Mouse (Mus musculus): ENCODE results near the gene Dnajb12.
A peak's percentile ranks its signal among the peaks of the same experiment; 100 is the strongest.
"Not testable (repeated sequence)": the region's sequence is repeated elsewhere in the genome, so short reads cannot be mapped to it uniquely, and the experiment has no call there.

Dnajb12 gene

DNA sequence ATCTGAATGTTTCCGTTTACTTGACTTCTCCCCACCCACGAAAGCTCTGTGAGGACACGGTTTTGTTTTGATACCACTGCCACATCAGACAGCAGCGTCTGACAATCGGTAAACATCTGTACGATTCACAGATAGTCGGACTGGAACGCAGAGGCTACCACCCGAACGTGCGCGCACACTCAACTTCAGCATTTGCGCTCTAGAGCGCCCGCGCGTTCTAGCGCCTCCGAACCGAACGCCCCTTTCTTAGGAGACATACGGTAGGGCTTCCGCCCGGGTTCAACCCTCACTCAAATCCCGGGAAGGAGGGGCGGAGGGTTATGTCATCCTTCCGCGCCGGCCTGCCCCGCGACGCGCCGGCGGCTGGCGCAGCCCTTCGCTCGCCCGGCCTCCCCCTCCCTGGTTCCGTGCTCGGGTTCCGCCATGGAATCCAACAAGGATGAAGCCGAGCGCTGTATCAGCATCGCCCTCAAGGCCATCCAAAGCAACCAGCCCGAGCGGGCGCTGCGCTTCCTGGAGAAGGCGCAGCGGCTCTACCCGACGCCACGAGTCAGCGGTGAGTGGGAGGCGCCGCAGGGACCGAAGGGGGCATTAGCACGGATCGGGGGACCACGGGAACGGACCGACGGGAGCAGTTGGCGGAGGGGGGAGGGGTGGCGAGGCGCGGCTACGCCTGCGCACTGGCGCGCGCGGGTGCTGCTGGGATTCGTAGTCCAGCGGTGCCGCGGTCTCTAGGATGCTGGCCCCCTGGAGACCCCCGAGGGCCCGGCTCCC, at the start of gene Dnajb12:
TSS of gene Dnajb12 (plus strand) at position 302 of the 774 bp plus-strand sequence.
- peak; percentile 96 for DNase-seq

DNA sequence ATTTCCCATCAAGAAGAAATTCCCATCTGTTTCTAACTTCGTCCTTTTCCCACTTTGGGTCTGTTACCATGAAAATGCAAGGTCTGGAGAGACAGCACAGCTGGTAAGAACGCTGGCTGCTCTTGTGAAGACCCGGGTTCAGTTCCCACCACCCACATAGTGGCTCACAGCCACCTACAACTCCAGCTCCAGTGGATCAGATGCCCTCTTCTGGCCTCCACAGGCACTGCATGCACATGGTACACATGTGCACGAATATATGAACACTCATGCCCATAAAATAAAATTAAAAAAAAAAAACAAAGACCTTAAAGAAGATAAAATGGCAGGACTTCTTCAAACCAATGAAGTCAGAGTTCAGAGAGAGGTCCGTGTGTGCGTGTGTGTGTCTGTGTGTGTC, 49.5 kb upstream of the Dnajb12 start:
- DNase-seq = no peak

DNA sequence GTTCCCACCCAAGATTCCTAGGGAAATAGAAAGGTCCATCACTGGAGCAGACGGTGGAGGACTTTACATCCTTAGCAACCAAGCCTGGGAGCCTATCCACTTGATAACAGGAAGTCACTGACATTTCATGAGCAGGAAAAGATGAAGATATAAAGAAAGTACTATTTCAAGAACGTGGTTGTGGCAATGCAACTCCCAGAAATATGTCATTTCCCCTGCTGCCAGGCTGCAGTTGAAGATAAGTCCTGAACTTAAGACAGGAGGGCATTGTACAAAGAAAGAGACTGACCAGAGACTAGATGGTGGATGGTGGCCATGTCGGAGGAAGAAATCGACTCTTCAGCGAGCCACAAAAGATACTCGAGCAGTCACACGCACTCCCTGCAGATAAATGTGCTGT, 47.4 kb upstream of the Dnajb12 start:
- DNase-seq = no peak

DNA sequence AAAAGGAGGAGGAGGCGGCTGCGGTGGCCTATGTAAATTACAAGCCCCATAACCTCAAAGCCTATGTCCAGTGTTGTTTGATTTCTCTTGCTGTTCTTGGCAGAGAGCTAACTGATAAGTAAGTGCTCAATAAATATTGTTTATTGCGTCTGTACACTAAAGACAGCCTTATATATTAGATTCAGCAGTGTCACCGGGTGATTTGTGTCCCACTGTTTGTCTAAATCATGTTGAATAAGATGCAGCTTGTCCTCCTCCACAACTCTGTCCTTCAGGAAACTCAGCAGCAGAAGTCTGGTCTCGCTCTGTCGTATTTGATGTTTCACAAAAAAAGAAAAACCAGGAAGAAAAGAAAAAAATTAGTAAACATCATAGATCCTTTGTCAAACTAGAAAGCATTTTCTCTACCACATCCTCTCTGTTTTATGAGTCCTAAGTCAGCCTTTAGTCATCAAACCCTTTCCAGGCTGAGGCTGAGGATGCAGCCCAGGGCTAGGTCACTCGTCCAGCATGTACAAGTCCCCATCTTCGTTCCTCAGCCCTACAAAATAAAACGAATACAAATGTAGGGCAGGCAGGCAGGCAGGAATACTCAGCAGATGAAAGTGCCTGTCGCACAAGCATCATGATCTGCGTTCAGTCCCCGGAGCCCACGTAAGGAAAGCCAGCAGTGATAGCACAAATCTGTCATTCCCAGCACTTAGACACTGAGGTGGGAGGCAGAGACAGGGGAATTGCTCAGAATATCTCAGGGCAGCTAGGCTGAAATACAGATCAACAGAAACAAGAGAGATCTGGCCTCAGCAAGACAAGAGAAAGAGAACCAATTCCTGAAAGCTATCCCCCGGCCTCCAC, 43.8 kb upstream of the Dnajb12 start:
- no peak for DNase-seq

DNA sequence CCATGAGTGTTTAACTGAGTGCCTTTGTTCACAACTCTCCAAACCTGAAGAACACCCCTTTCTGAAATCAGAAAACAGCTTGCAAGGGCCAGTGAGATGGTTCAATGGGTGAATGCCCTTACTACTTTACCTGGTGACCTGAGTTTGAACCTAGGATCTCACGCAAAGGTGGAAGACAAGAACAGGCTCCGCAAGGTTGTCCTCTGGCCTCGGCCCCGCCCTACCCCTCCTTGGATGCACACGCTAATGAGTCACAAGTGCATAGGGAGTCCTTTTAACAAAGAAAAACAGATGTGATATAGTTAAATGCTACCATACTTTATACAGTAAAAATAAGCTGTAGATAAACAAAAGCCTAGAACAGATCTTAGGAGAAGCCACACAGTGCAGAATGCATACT, 41.9 kb upstream of the Dnajb12 start:
- no peak for DNase-seq

DNA sequence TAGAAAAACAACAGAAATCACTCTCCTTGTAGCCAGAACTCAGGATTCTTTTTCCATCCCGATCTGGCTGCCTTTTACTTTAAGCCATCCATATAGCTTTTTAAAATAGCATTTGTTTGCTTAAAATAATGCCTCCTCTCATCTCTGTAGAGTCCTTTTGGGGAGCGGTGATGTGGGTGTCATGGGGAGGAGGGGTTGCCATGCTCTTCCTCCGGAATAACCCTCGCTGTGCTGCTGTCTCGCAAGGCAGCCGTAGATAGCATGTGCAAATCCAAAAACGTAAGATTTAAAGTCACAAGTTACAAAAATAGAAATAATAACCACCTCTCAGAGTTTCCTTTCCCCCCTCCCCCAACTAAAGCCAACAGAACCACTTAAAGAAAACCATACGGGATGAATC, 37.9 kb upstream of the Dnajb12 start:
- DNase-seq = no peak

DNA sequence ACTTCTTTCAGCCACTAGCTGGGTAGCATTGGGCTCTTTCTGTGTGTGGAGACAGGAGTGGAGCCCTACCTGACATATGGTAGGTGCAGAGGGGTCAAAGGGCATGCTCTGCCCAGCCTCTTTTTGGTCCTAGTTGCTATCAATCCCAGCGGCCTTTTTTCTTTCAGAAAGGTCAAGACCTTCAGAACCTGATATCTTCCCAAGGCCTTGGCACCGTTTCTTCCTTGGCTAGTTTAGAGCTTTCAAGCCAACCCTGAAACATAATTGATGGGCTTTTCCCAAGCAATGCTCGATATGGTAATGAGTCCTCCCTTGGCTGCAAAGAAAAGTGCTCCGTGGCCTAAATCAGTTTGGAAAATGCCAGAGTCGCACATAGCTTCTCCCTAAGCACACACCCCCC, 36.2 kb upstream of the Dnajb12 start:
- DNase-seq = no peak

DNA sequence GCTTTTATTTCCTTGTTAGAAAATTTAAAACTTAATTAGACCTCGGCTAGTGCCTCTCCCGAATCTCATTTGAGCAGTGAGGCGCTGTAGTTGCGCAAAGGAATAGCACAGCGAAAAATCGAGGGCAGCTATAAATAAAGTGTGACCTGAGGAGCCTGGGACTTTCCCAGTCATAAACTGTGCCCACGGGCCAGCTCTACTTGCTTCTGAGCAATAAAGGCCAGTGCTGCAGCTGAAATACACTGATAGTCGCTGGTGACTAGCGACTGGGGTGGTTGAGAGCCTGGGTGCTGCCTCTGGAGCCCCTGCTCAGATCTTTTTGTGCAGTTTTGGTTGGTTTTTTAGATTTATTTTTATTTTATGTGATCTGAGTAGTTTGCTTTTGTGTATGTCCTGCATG, 34.7 kb upstream of the Dnajb12 start:
- DNase-seq = no peak

DNA sequence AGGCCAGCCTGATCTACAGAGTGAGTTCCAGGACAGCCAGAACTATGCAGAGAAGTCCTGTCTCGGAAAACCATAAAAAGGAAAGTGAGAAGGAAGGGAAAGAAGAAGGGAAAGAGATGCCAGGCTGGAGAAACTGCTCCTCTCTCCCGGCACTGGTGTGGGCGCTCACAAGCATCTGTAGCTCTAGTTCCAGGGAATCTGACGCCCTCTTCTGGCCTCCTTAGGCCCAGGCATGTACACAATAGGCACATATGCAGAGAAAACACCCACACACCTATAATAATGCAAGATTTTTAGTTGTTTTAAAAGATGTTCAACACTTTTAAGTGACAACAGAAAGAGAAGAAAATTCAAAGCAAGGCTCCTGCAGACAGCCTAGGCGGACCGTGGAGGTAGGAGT, 32.9 kb upstream of the Dnajb12 start:
- no peak for DNase-seq

DNA sequence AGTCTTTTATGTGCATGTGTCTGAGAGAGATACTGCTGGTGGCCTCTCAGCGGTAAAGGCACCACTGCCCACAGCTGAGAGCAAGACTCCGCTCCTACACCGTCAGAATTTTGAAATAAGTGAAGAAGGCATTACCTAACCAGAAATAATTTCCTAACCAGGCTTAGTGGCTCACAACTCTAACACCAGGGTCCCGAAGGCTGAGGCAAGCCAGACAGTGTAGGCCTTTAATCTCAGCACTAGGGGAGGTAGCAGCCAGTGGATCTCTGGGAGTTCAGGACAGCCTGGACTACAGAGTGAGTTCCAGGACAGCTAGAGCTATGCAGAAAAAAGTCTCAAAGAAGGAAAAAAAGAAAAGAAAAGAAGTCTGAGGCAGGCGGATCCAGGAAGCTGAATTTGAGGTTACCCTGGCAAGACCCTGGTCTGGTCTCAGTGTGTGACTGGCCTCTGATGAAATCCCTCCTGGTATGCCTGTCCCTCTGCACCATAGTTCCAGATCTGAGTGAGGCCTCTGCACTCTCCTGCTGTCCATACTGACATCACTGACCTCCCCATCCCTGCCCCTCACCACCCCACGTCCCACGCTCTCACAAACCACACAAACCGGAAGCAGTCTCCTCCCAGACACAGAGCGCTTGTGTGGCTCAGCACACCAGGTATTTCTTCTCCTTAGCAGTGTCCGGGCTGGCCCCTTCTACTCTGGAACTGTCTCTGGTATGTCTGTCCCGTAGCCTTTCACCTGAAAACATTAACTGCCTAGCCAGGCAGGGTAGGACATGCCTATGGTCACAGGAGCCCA, 31.1 kb upstream of the Dnajb12 start:
- DNase-seq = no peak

DNA sequence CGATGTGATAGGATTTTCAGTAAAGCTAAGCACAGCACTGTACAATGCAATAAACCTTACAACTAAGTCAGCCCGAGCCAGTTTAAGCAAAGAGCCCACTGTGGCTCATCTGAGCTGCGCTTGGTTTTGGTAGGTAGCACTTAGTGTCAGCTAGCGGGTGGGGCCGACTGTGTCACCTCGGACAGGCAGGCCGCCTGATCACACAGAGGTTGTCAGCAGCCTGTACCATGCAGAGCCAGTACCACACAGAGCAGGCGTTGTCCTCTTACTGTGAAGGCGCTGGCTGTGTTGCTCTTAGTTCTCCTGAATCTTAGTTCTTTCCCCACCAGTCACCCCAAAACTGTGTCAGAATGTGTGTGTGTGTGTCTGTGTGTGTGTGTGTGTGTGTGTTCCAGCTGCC, 30.4 kb upstream of the Dnajb12 start:
- no peak for DNase-seq

DNA sequence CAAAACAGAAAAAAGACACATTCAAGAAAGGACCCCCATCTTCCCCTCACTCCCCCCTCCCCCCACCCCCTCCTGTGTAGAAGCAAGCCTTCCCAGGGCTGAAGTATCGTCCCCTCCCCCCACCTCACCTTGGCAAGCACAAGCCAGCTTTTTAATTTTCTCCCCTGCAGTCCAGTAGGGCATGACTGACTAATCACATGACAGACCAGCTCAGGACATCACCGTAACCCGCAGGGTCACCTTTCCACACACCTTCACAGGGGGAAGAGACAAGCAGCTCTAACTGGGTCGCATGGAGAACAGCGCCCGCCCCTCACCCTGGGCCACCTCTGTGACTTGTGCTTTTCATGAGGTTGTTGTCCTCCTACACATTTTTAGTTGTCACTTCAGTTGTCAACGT, 30.0 kb upstream of the Dnajb12 start:
- no peak for DNase-seq

DNA sequence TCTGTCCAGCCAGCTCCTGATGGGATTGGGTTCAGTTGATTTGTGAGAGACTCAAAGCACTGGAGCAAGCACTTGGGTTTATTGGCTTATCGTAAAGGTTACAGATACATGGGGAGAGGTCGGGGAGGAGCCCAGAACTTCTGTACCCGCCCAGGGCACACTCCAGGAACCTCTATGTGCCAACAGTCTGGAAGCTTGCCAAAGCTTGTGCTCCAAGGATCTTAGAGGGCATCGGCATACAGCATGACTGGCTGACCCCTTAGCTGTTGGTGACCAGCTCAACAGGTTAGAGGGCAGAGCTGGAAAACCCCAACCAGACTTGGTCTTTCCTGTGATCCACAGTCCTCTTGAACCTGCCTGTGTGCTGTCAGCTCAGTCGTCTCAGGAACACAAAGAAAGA, 22.2 kb upstream of the Dnajb12 start:
- DNase-seq = no peak

DNA sequence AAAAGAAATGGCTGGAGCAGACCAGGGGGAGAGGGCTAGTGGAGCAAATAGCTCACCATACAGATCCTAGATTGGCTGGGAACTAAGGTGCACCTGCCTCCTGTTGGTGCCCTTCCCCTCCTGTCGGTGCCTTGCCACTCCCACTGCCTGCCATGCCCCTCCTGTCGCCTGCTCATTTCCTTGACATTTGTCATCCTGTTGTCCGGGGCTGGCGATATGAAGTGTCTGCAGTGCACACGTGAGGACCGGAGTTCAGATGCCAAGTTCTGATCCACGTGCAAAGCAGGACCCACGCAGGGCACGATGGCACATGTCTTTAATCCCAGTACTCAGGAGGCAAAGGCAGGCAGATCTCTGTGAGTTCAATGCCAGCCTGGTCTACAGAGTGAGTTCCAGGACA, 18.7 kb upstream of the Dnajb12 start:
- DNase-seq = no peak

DNA sequence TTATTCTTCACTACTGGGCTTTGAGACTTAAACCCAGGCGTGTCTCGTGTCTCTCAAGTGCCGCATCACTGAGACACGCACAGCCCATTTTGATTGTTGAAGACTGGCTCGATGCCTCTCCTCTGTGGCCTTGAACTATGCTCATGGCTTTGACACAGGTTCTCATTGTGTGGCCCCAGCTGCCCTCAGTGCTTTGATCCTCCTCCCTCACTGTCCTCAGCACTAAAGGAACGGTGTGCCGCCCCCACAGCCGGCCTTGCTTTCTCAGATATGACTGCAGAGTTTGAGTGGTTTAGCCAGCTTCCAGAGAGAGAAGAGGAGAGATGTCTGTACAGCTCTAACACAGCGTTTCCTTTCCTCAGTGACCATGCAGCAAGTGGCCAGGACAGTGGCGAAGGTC, 18.2 kb upstream of the Dnajb12 start:
- DNase-seq = no peak

DNA sequence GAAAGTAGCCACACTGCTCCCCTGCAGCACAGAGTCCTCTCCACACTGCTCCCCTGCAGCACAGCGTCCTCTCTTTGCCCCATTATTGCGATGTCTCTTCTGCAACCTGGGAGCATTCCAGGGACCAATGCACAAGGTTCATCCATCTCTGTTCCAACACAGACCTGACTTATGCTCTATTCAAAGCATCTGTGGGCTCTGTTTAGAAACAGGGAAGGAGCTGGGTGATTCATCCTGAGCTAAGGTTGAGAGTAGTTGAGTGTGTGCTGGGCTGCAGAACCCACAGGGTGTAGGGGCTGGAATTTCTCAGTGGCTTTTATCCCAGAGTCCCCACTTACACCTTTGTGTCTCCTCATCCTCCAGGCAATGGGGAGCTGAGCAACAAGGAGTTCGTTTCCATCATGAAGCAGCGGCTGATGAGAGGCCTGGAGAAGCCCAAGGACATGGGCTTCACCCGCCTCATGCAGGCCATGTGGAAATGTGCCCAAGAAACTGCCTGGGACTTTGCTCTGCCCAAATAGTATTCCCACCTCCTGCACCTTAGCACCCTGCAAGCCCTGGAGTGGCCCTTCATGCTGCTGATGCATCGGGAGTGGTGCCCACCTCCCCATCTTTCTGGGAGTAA, 16.4 kb upstream of the Dnajb12 start:
- no peak for DNase-seq

DNA sequence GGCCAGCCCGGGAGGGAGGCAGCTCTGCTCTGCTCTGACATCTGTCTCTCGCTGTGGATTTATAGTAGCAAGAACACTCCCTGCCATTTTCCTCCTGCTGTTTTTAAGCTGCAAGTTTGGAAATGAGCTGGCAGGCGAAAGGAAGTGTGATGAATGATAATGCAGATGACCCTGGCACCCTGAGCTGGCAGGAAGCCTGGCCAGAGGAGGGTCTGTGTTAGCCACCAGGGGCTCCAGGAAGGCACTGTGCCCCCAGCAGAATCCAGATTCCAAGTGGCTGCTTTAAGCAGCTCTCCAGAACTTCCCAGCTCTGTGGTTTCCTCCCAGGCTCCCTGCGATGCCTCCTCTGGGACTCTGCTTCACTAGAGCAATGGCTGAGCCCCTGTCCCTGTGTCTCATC, 15.7 kb upstream of the Dnajb12 start:
- DNase-seq = no peak

DNA sequence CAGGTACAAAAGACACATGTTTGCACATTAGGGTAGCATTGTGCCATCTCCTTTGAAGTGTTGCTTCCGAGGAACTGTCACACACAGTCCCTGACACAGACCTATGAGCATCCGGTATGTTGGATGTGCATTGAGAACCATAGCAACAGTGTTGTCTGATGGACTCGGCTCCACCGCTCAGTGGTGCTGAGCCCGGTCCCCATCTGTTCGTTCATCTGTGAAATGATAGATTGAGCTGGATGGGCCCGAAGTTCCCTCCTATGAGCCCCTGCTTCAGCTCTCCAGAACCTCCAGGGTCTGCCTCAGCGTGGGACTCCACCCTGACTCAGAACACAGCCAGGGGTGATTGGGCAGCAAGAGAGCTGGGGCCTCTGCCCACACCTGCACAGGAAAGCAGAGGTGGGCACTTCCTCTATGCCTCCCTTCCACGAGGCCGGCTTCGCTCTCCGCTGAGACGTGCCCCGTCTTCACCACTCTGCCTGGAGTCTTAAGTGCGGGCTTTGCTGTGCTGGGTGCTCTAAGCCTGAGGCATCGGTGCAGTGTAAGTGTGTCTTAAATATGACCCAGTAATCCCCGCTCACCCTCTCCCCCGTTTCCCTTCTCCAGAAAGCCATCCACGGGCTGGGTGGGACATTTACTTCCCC, 15.0 kb upstream of the Dnajb12 start:
- DNase-seq = no peak

DNA sequence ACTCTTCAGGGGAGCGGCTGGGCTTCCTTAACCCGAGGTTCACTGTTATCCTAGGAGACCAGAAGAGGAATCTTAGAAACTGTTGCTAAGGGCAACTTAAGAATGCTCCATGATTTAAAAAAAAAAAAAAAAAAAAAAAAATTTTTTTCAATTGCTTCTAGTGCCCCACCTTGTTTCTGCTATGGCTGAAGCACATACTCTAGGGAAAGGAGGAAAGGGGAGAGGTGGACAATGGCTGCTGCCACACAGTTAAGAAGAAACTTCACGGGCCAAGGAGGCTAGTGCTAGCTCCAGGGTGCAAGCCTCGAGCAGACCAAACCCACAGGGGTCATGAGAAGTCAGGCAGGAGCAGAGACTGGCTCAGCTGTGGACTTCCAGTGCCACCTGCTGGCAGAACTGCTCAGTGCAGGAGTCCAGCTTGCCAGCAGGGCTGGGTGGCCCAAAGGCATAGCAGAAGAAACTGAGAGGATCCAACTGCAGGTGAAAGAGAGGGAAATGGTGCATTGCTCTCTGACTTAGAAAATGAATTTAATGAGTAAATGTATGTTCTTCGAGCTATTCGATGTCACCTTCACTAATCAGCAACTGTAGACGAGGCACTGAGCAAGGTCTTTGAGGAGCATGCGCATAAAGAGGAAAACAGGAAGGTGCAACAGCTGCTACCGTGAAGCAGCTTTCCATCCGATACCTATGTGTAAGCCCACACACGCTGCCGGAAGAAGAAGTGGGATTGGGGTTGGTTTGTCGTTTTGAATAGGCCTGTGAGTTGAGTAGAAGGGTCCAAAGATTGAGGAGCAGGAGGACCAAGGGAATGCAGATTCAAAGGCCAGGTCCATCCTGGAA, 14.3 kb upstream of the Dnajb12 start:
- peak; percentile 75 for DNase-seq

DNA sequence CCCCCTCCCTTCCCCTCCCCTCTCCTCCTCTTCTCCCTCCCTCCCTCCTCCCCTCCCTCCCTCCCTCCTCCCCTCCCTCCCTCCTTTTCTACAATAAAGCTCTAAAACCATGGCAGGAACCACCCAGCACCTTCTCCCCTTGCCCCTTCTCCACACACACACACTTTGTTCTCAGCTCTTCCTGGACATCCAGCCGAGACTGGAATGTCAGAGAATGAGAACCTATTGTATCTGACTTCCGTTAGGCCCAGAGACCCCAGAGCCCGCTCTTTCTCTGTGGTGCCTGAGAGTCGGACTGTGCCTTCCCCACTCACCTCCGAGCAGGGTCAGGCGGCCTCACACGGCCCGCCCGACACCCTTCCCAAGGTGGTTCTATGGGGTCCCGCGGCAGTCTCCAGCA, 11.1 kb upstream of the Dnajb12 start:
- no peak for DNase-seq

DNA sequence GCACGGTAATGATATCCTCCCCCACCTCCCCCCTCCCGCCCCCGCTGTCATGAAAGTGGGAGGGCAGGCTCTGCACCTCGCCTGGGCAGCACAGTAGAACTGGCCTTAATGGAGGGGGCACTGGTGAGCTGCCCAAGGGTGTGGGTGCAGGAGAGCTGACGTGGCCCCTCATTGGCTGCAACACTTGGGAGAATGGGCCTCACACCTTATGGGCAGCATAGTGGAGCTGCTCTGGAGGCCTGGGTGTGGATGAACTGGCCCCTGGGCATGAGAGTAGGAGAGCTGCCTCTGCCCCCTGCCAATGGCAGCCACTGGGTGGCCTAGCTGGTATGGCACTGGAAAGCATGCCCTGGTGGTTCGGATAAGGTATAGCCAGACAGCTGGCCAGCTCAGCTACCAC, 9.3 kb upstream of the Dnajb12 start:
- no peak for DNase-seq

DNA sequence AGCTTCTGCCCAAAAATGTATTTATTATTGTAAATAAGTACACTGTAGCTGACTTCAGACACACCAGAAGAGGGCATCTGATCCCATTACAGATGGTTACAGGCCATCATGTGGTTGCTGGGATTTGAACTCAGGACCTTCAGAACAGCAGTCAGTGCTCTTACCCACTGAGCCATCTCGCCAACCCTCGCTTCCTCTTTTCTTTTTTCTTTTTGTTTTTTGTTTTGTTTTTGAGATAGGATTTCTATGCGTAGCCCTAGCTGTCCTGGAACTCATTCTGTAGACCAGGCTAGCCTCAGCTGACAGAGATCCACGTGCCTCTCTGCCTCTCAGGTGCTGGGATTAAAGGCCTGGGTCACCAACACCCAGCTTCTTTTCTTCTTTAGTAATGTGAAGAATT, 6.7 kb upstream of the Dnajb12 start:
- DNase-seq = not testable (repeated sequence)
